Mouse (Mus musculus) spleen, adult 2 months (tissue): Measurements from ENCODE around the gene Gstm1. TPM values are rescaled to one million over a fixed set of nuclear protein-coding genes. Genes with fewer than 3 reads are reported as not detected.
"Not testable (repeated sequence)": the region's sequence is repeated elsewhere in the genome, so short reads cannot be mapped to it uniquely, and the experiment has no call there.

Experiments
- DNase-seq, 2 experiments: peaks; one replicate each; pipeline versions ENCODE4 v3.0.0 to v3.0.0-alpha.2; 2012 to 2021; ENCODE audit warnings: low spot score in 2 of 2, low read depth in 1 of 2
- H3K27ac ChIP-seq: fragments of 200-500 bp; 2 replicates; pipeline ENCODE4 v1.5.1; 2012; ENCODE audit warnings: low read length, inconsistent platforms; ENCODE audit not compliant: insufficient read depth
- H3K27me3 ChIP-seq: fragments of 200-500 bp; 2 replicates; pipeline ENCODE4 v1.6.1; 2012; ENCODE audit warnings: mild to moderate bottlenecking, moderate library complexity, low read length, inconsistent platforms; ENCODE audit not compliant: control insufficient read depth, insufficient read depth
- H3K36me3 ChIP-seq: fragments of 200-500 bp; 2 replicates; pipeline ENCODE4 v1.6.1; 2012; ENCODE audit warnings: mild to moderate bottlenecking, low read length, inconsistent platforms; ENCODE audit not compliant: control insufficient read depth, insufficient read depth
- H3K4me1 ChIP-seq: fragments of 200-500 bp; 2 replicates; pipeline ENCODE4 v1.6.1; 2011; ENCODE audit warnings: inconsistent platforms; ENCODE audit not compliant: control insufficient read depth, insufficient read depth, insufficient read length
- H3K4me3 ChIP-seq: fragments of 200-500 bp; 2 replicates; pipeline ENCODE4 v1.5.1; 2011; ENCODE audit warnings: mild to moderate bottlenecking, inconsistent platforms; ENCODE audit not compliant: insufficient read depth, insufficient read length; ENCODE audit errors: extremely low read depth
- CTCF ChIP-seq: fragments of 200-500 bp; IDR thresholded peaks from 2 replicates; pipeline ENCODE4 v1.5.1; 2011; ENCODE audit warnings: mild to moderate bottlenecking, inconsistent platforms; ENCODE audit not compliant: insufficient read depth, insufficient read length, insufficient replicate concordance; ENCODE audit errors: extremely low read depth
- POLR2A ChIP-seq: fragments of 200-500 bp; IDR thresholded peaks from 2 replicates; pipeline ENCODE4 v1.6.1; 2011; ENCODE audit warnings: low read depth, low read length, inconsistent platforms
- WGBS: fragments of 180-500 bp; shearing (Covaris S2); methylation state at CpG from one replicate; pipeline ENCODE4 v1.1.7; 2018; 5-methylcytosine and 5-hydroxymethylcytosine counted together
- polyA plus RNA-seq: library from polyadenylated mRNA; depleted of rRNA; stranded (reverse); fragments of >200 nt; gene quantifications from 2 replicates; pipeline ENCODE4 v1.2.3, GENCODE M21; 2012

Gstm1 gene
- polyA plus RNA-seq, 1 experiment, result 82.6 TPM

GRCm38 (mm10) chr3:108010286-108010685 is 7.5 kb downstream of the Gstm1 start:
- TF ChIP-seq POLR2A, result no peak
- TF ChIP-seq CTCF, result no peak
- H3K36me3 ChIP-seq, result no peaks in the 10 kb centered on the region
- no peak overlapping the region for H3K4me3 ChIP-seq
- no peak for DNase-seq
- no peaks in the 10 kb centered on the region for H3K4me1 ChIP-seq
- no peaks in the 10 kb centered on the region for H3K27me3 ChIP-seq
- WGBS, result 49% methylated on average over 2 of the region's 2 CpGs
- no peak overlapping the region for H3K27ac ChIP-seq

GRCm38 (mm10) chr3:108002021-108002420 is 15.8 kb downstream of the Gstm1 start:
- no peak for TF ChIP-seq POLR2A
- no peak for TF ChIP-seq CTCF
- Histone ChIP-seq H3K4me3 (no peak overlapping the region), H3K36me3 (no peaks in the 10 kb centered on the region), H3K27me3 (no peaks in the 10 kb centered on the region), H3K4me1 (no peaks in the 10 kb centered on the region), H3K27ac (no peak overlapping the region)
- WGBS, result 65% methylated on average over 8 of the region's 8 CpGs
- no peak for DNase-seq

- WGBS, result 85% methylated on average over 3 of the region's 3 CpGs
- no peak for DNase-seq
- H3K4me3 ChIP-seq, result no peak overlapping the region
These were observed 18.3 kb downstream of the Gstm1 start for GRCm38 (mm10) chr3:107999491-107999890.

GRCm38 (mm10) chr3:107998591-107998990 is 19.2 kb downstream of the Gstm1 start:
- Histone ChIP-seq H3K36me3 (no peaks in the 10 kb centered on the region), H3K27ac (no peak overlapping the region), H3K27me3 (no peaks in the 10 kb centered on the region), H3K4me1 (no peaks in the 10 kb centered on the region), H3K4me3 (no peak overlapping the region)
- no peak for TF ChIP-seq CTCF
- no peak for TF ChIP-seq POLR2A
- WGBS, result 85% methylated on average over 3 of the region's 3 CpGs
- no peak for DNase-seq

More at GRCm38 (mm10) chr3:107999491-107999890, 18.3 kb downstream of the Gstm1 start:
- H3K27me3 ChIP-seq, result no peaks in the 10 kb centered on the region
- H3K27ac ChIP-seq, result no peak overlapping the region
- TF ChIP-seq POLR2A (no peak), CTCF (no peak)
- no peaks in the 10 kb centered on the region for H3K36me3 ChIP-seq
- H3K4me1 ChIP-seq, result no peaks in the 10 kb centered on the region

GRCm38 (mm10) chr3:107996576-107996975 is 21.2 kb downstream of the Gstm1 start:
- 93% methylated on average over 4 of the region's 4 CpGs for WGBS
- TF ChIP-seq CTCF (no peak), POLR2A (no peak)
- H3K36me3 ChIP-seq, result no peaks in the 10 kb centered on the region
- no peaks in the 10 kb centered on the region for H3K4me1 ChIP-seq
- no peaks in the 10 kb centered on the region for H3K27me3 ChIP-seq
- H3K4me3 ChIP-seq, result no peak overlapping the region
- DNase-seq, result no peak
- no peak overlapping the region for H3K27ac ChIP-seq

- H3K27me3 ChIP-seq, DNase-seq, H3K36me3 ChIP-seq, H3K4me3 ChIP-seq, H3K27ac ChIP-seq, H3K4me1 ChIP-seq: not testable (repeated sequence)
- whole genome bisulfite sequencing, result 92% methylated on average over 2 of the region's 2 CpGs
These were observed 21.8 kb downstream of the Gstm1 start for GRCm38 (mm10) chr3:107995974-107996373.

- Histone ChIP-seq H3K36me3 (no peaks in the 10 kb centered on the region), H3K27me3 (no peaks in the 10 kb centered on the region), H3K27ac (no peak within 1 kb of the TSS), H3K4me1 (no peaks in the 10 kb centered on the region), H3K4me3 (no peak within 1 kb of the TSS)
- WGBS, result 77% methylated on average over 8 of the region's 8 CpGs
- no peak for DNase-seq
- TF ChIP-seq POLR2A (no peak), CTCF (no peak)
These were observed 31.7 kb downstream of the Gstm1 start, which contains the start of gene Gstm2 for GRCm38 (mm10) chr3:107986041-107986562. Gene Gstm2 (minus strand): TSS chr3:107986453.

GRCm38 (mm10) chr3:107985141-107985540 is 32.6 kb downstream of the Gstm1 start:
- H3K27me3 ChIP-seq, H3K4me3 ChIP-seq, H3K4me1 ChIP-seq, H3K36me3 ChIP-seq, H3K27ac ChIP-seq, DNase-seq: not testable (repeated sequence)
- 91% methylated on average over 2 of the region's 2 CpGs for WGBS
